Comparison of ENCODE assay signal across 15 mouse cellular contexts in genomic region chr17:90836154-90837021, GRCm38 (mm10).
DNase-seq lines count a peak whose midpoint lies in the region; ATAC-seq and TF ChIP-seq lines count a peak whose summit lies in the region.
"Had no signal": no experiment of that assay in that cellular context is flagged by ENCODE, and none has a peak within 500 bp of the region (broad histone marks: within the 10 kb centered on the region; RNA-seq: fewer than 3 reads in every experiment).

No protein-coding gene starts in this region.

- no peaks in the 10 kb centered on the region for H3K9me3 ChIP-seq in hindbrain, embryonic 12.5 days (replicated peaks)
- H3K9me3 ChIP-seq in hindbrain, embryonic 10.5 days, result no peaks in the 10 kb centered on the region
- H3K9me3 ChIP-seq in hindbrain, embryonic 16.5 days (ENCODE audit: control insufficient read depth, low read length), result no peaks in the 10 kb centered on the region
- H3K9me3 ChIP-seq in midbrain, embryonic 16.5 days (replicated peaks; ENCODE audit: control insufficient read depth, low read length, poor library complexity, severe bottlenecking), result no peaks in the 10 kb centered on the region
- H3K9me3 ChIP-seq: heart, embryonic 15.5 days; liver, embryonic 13.5 days had no signal

- peak overlapping the region; percentile 62 for H3K27ac ChIP-seq in hindbrain, embryonic 12.5 days
- H3K27ac ChIP-seq in hindbrain, embryonic 10.5 days, result no peak overlapping the region
- peak overlapping the region; percentile 58; the same call in 1 of the 2 replicates for H3K27ac ChIP-seq in cerebellum, adult 2 months (ENCODE audit: insufficient read depth, low read length)
- H3K27ac ChIP-seq in hindbrain, embryonic 16.5 days (ENCODE audit: low read depth, low read length), result no peak overlapping the region
- peak overlapping the region; percentile 66 for H3K27ac ChIP-seq in midbrain, embryonic 16.5 days (ENCODE audit: low read length)
- H3K27ac ChIP-seq: heart, embryonic 15.5 days; liver, embryonic 13.5 days had no signal

- H3K4me1 ChIP-seq in hindbrain, embryonic 12.5 days, result 0 out of 2 replicates have a peak, but pooled peaks cover 3% of the 10 kb centered on the region
- peaks cover 12% of the 10 kb centered on the region for H3K4me1 ChIP-seq in hindbrain, embryonic 10.5 days (replicated peaks)
- peaks cover under 1% of the 10 kb centered on the region; the same call in 1 of the 2 replicates for H3K4me1 ChIP-seq in cerebellum, adult 2 months (ENCODE audit: control insufficient read depth, insufficient read depth, low read length)
- no peaks in the 10 kb centered on the region; the same call in 1 of the 2 replicates for H3K4me1 ChIP-seq in hindbrain, embryonic 16.5 days (ENCODE audit: control insufficient read depth, insufficient read depth, low read depth, low read length)
- peaks cover 14% of the 10 kb centered on the region for H3K4me1 ChIP-seq in midbrain, embryonic 16.5 days (ENCODE audit: control insufficient read depth, insufficient read depth, low read length)
- H3K4me1 ChIP-seq: heart, embryonic 15.5 days; liver, embryonic 13.5 days had no signal

- no peaks in the 10 kb centered on the region for H3K27me3 ChIP-seq in hindbrain, embryonic 12.5 days
- no peaks in the 10 kb centered on the region for H3K27me3 ChIP-seq in hindbrain, embryonic 10.5 days (ENCODE audit: insufficient read depth, poor library complexity, severe bottlenecking)
- no peaks in the 10 kb centered on the region for H3K27me3 ChIP-seq in cerebellum, adult 2 months (ENCODE audit: control insufficient read depth, insufficient read depth, low read length)
- no peaks in the 10 kb centered on the region for H3K27me3 ChIP-seq in hindbrain, embryonic 16.5 days (replicated peaks; ENCODE audit: control insufficient read depth, insufficient read depth, low read length)
- H3K27me3 ChIP-seq in midbrain, embryonic 16.5 days (ENCODE audit: control insufficient read depth, insufficient read depth, low read depth, low read length), result no peaks in the 10 kb centered on the region
- H3K27me3 ChIP-seq: heart, embryonic 15.5 days; liver, embryonic 13.5 days had no signal

- 59% methylated on average over 4 of the region's 4 CpGs for WGBS in hindbrain, embryonic 12.5 days
- 64% methylated on average over 4 of the region's 4 CpGs for WGBS in hindbrain, embryonic 10.5 days
- WGBS in cerebellum, adult 2 months, result 27% methylated on average over 4 of the region's 4 CpGs
- WGBS in hindbrain, embryonic 16.5 days, result 40% methylated on average over 4 of the region's 4 CpGs
- 37% methylated on average over 4 of the region's 4 CpGs for WGBS in midbrain, embryonic 16.5 days

- no peaks in the 10 kb centered on the region for H3K36me3 ChIP-seq in hindbrain, embryonic 12.5 days
- H3K36me3 ChIP-seq in hindbrain, embryonic 10.5 days, result no peaks in the 10 kb centered on the region
- H3K36me3 ChIP-seq in hindbrain, embryonic 16.5 days (ENCODE audit: control insufficient read depth, insufficient read depth, low read length), result no peaks in the 10 kb centered on the region
- H3K36me3 ChIP-seq in midbrain, embryonic 16.5 days (ENCODE audit: control insufficient read depth, insufficient read depth, low read length), result no peaks in the 10 kb centered on the region
- H3K36me3 ChIP-seq: heart, embryonic 15.5 days; liver, embryonic 13.5 days had no signal

- no peak overlapping the region for H3K9ac ChIP-seq in hindbrain, embryonic 12.5 days
- H3K9ac ChIP-seq in hindbrain, embryonic 16.5 days (ENCODE audit: low read depth, low read length), result no peak overlapping the region
- H3K9ac ChIP-seq in midbrain, embryonic 16.5 days (ENCODE audit: low read depth, low read length), result no peak overlapping the region
- H3K9ac ChIP-seq: heart, embryonic 15.5 days; liver, embryonic 13.5 days had no signal

- no peak for ATAC-seq in hindbrain, embryonic 12.5 days (ENCODE audit: low FRiP score)
- 0 out of 2 replicates have a peak, but pooled peaks have one; percentile 51 for ATAC-seq in hindbrain, embryonic 16.5 days
- ATAC-seq in midbrain, embryonic 16.5 days, result peak; percentile 60

- H3K4me3 ChIP-seq in hindbrain, embryonic 12.5 days, result no peak overlapping the region
- H3K4me3 ChIP-seq in hindbrain, embryonic 10.5 days, result no peak overlapping the region
- no peak overlapping the region for H3K4me3 ChIP-seq in cerebellum, adult 2 months (replicated peaks; ENCODE audit: insufficient read depth, low read depth, low read length)
- no peak overlapping the region for H3K4me3 ChIP-seq in hindbrain, embryonic 16.5 days (ENCODE audit: low read length)
- no peak overlapping the region for H3K4me3 ChIP-seq in midbrain, embryonic 16.5 days (ENCODE audit: low read depth, low read length)
- H3K4me3 ChIP-seq: erythroblast, embryonic 14.5 days; heart, embryonic 15.5 days; liver, embryonic 13.5 days had no signal

- TF ChIP-seq CTCF in cerebellum, adult 2 months (IDR thresholded peaks at IDR 0.05; ENCODE audit: borderline replicate concordance, insufficient read depth, low read depth, low read length), result no peak

- TF ChIP-seq POLR2A in cerebellum, adult 2 months (IDR thresholded peaks at IDR 0.05; ENCODE audit: borderline replicate concordance, insufficient read depth, low read length), result no peak

- DNase-seq in hindbrain, embryonic 10.5 days (ENCODE audit: low spot score), result no peak
- DNase-seq in cerebellum, adult 2 months, result peak in 1 of 2 experiments; percentile 81
- DNase-seq in right cerebral cortex, postnatal 4 days, result no peak
- DNase-seq in adrenal gland, postnatal 10 days, result no peak
- no peak for DNase-seq in lung, postnatal 4 days
- DNase-seq: gastrocnemius, postnatal 10 days; kidney, adult 18-20 months; liver, embryonic 13.5 days; lung, postnatal 10 days; spleen, adult 18-20 months had no signal

- H3K4me2 ChIP-seq in hindbrain, embryonic 12.5 days (replicated peaks), result no peak overlapping the region
- no peak overlapping the region for H3K4me2 ChIP-seq in hindbrain, embryonic 16.5 days (ENCODE audit: low read length)
- no peak overlapping the region for H3K4me2 ChIP-seq in midbrain, embryonic 16.5 days (ENCODE audit: low read length)
- H3K4me2 ChIP-seq: heart, embryonic 15.5 days; liver, embryonic 13.5 days had no signal

Comparison
In these comparisons a context has a peak if more than half of its experiments do, and no peak if none do; other contexts are left out.
1. H3K27ac ChIP-seq: peak in hindbrain, embryonic 12.5 days (single experiment), cerebellum, adult 2 months (single experiment) and midbrain, embryonic 16.5 days (single experiment); none in hindbrain, embryonic 10.5 days (single experiment) and hindbrain, embryonic 16.5 days (single experiment).